ENCODE assay signal across 8 mouse cellular contexts in genomic region chr17:28329503-28330231, GRCm38 (mm10). TPM values are rescaled to one million over a fixed set of nuclear protein-coding genes. Genes with fewer than 3 reads are reported as not detected.
DNase-seq lines count a peak whose midpoint lies in the region; ATAC-seq and TF ChIP-seq lines count a peak whose summit lies in the region.

No protein-coding gene starts in this region.

- peak overlapping the region; percentile 84 for H3K27ac ChIP-seq in kidney, postnatal 0 days
- peak overlapping the region; percentile 88; the same call in 1 of the 2 replicates for H3K27ac ChIP-seq in hindbrain, embryonic 15.5 days (replicated peaks)

- peaks cover 22% of the 10 kb centered on the region for H3K36me3 ChIP-seq in kidney, postnatal 0 days (ENCODE audit: insufficient read depth, low read length)
- peaks cover 15% of the 10 kb centered on the region for H3K36me3 ChIP-seq in hindbrain, embryonic 15.5 days
- H3K36me3 ChIP-seq in myocyte (ENCODE audit: control insufficient read depth, insufficient read depth) = peaks cover 23% of the 10 kb centered on the region

- DNase-seq in kidney, postnatal 0 days (ENCODE audit: low spot score) = no peak
- DNase-seq in kidney, adult 11 months = no peak
- peak; percentile 50 for DNase-seq in adipocyte (ENCODE audit: low spot score)
- no peak for DNase-seq in spleen, postnatal 36 days (ENCODE audit: low spot score in 2 of 2)
- no peak for DNase-seq in adrenal gland, adult 18-20 months (ENCODE audit: low spot score in 2 of 2)
- DNase-seq in T-cell, adult 2 months (ENCODE audit: low spot score) = no peak

- peak overlapping the region; percentile 48 for H3K4me3 ChIP-seq in kidney, postnatal 0 days (replicated peaks; ENCODE audit: low read depth, low read length)
- H3K4me3 ChIP-seq in hindbrain, embryonic 15.5 days = peak overlapping the region; percentile 79
- peak overlapping the region; percentile 91 for H3K4me3 ChIP-seq in myocyte

- TF ChIP-seq CTCF in kidney, postnatal 0 days (IDR thresholded peaks at IDR 0.05; ENCODE audit: low read depth) = no peak

- peak overlapping the region; percentile 74 for H3K4me2 ChIP-seq in kidney, postnatal 0 days (ENCODE audit: low read length)
- H3K4me2 ChIP-seq in hindbrain, embryonic 15.5 days = peak overlapping the region; percentile 98
- H3K4me2 ChIP-seq in myocyte (ENCODE audit: low read depth) = peak overlapping the region; percentile 98

- ATAC-seq in kidney, postnatal 0 days (replicated peaks; ENCODE audit: low FRiP score, low read depth) = no peak
- ATAC-seq in hindbrain, embryonic 15.5 days (ENCODE audit: low FRiP score, low read depth) = no peak

- no peaks in the 10 kb centered on the region for H3K27me3 ChIP-seq in kidney, postnatal 0 days (ENCODE audit: insufficient read depth, low read length)
- H3K27me3 ChIP-seq in hindbrain, embryonic 15.5 days = no peaks in the 10 kb centered on the region
- H3K27me3 ChIP-seq in myocyte (ENCODE audit: control insufficient read depth, insufficient read depth, insufficient read length) = no peaks in the 10 kb centered on the region

- no peaks in the 10 kb centered on the region for H3K9me3 ChIP-seq in kidney, postnatal 0 days (replicated peaks; ENCODE audit: low read length)
- no peaks in the 10 kb centered on the region for H3K9me3 ChIP-seq in hindbrain, embryonic 15.5 days

- peaks cover 20% of the 10 kb centered on the region for H3K79me2 ChIP-seq in myocyte (ENCODE audit: control insufficient read depth, insufficient read depth)

- TF ChIP-seq POLR2A in myocyte (IDR thresholded peaks at IDR 0.05; ENCODE audit: insufficient read length, low read depth) = peak; percentile 13

- WGBS in kidney, postnatal 0 days = 4% methylated on average over 4 of the region's 4 CpGs
- 7% methylated on average over 4 of the region's 4 CpGs for WGBS in hindbrain, embryonic 15.5 days

- peak overlapping the region; percentile 89 for H3K9ac ChIP-seq in kidney, postnatal 0 days (ENCODE audit: low read depth, low read length)
- H3K9ac ChIP-seq in hindbrain, embryonic 15.5 days = peak overlapping the region; percentile 99

- H3ac ChIP-seq in myocyte (ENCODE audit: control insufficient read depth, insufficient read length) = peak overlapping the region; percentile 86

- H3K4me1 ChIP-seq in kidney, postnatal 0 days (replicated peaks; ENCODE audit: insufficient read depth, low read length) = peaks cover 36% of the 10 kb centered on the region; the same call in 1 of the 2 replicates
- peaks cover 37% of the 10 kb centered on the region for H3K4me1 ChIP-seq in hindbrain, embryonic 15.5 days (replicated peaks)

TF ChIP-seq in myocyte, 11 proteins besides CTCF, POLR2A, EP300 and RAD21:
- TF ChIP-seq MAX (IDR thresholded peaks at IDR 0.05; ENCODE audit: low read depth) (no peak), TCF12 (IDR thresholded peaks at IDR 0.05; ENCODE audit: insufficient read depth, poor library complexity, severe bottlenecking) (no peak), REST (IDR thresholded peaks at IDR 0.05; ENCODE audit: insufficient read depth, insufficient read length) (no peak), MYOD1 (IDR thresholded peaks at IDR 0.05; ENCODE audit: control insufficient read depth in 1 of 3, insufficient read length in 2 of 3, low read depth in 2 of 3) (no peak), MYOG (IDR thresholded peaks at IDR 0.05; ENCODE audit: control insufficient read depth in 1 of 3, insufficient read depth in 1 of 3, insufficient read length in 2 of 3, low read depth in 2 of 3) (no peak), TCF3 (IDR thresholded peaks at IDR 0.05; ENCODE audit: insufficient read length, low read depth) (no peak), POLR2AphosphoS2 (IDR thresholded peaks at IDR 0.05; ENCODE audit: insufficient read length, low read depth) (peak; percentile 67), USF1 (IDR thresholded peaks at IDR 0.05; ENCODE audit: low read depth) (no peak)

RNA-seq across cellular contexts. Expression of gene Rpl10a, which starts 1.4 kb away (rescaled TPM):
- polyA plus RNA-seq in kidney, postnatal 0 days (2015; fragmentation: Nextera tagmentation; extraction: Ambion mirVana) = 645 and 750 TPM in 2 replicates
- 318 and 325 TPM in 2 replicates for polyA plus RNA-seq in hindbrain, embryonic 15.5 days (2015; fragmentation: Nextera tagmentation; extraction: Ambion mirVana)
- 2,984 TPM for polyA plus RNA-seq in myocyte (2012; fragmentation: generic; extraction: Trizol)
- total RNA-seq in adrenal gland, adult 18-20 months (2021) = 100 to 1,000 TPM; 760 to 827 TPM

RNA-seq across cellular contexts. Expression of gene Fance, which starts 16.3 kb away (rescaled TPM):
- polyA plus RNA-seq in kidney, postnatal 0 days (2015; fragmentation: Nextera tagmentation; extraction: Ambion mirVana) = 24.9 and 29.5 TPM in 2 replicates
- polyA plus RNA-seq in hindbrain, embryonic 15.5 days (2015; fragmentation: Nextera tagmentation; extraction: Ambion mirVana) = 25.5 and 26.2 TPM in 2 replicates
- polyA plus RNA-seq in myocyte (2012; fragmentation: generic; extraction: Trizol) = 28.5 TPM
- total RNA-seq in adrenal gland, adult 18-20 months (2021) = 10 to 100 TPM; 18.2 to 23.7 TPM

RNA-seq across cellular contexts. Expression of gene Tead3, which starts 20.9 kb away (rescaled TPM):
- polyA plus RNA-seq in kidney, postnatal 0 days (2015; fragmentation: Nextera tagmentation; extraction: Ambion mirVana) = 7.7 and 8.5 TPM in 2 replicates
- polyA plus RNA-seq in hindbrain, embryonic 15.5 days (2015; fragmentation: Nextera tagmentation; extraction: Ambion mirVana) = 1.8 and 2.7 TPM in 2 replicates
- polyA plus RNA-seq in myocyte (2012; fragmentation: generic; extraction: Trizol) = 20.1 TPM
- total RNA-seq in adrenal gland, adult 18-20 months (2021) = 1 to 10 TPM; 7.4 to 8.5 TPM

RNA-seq across cellular contexts. Expression of gene Tulp1, which starts 35.4 kb away (rescaled TPM):
- polyA plus RNA-seq in kidney, postnatal 0 days (2015; fragmentation: Nextera tagmentation; extraction: Ambion mirVana) = 3.6 and 3.9 TPM in 2 replicates
- polyA plus RNA-seq in hindbrain, embryonic 15.5 days (2015; fragmentation: Nextera tagmentation; extraction: Ambion mirVana) = 1.5 and 1.7 TPM in 2 replicates
- not detected for polyA plus RNA-seq in myocyte (2012; fragmentation: generic; extraction: Trizol)
- total RNA-seq in adrenal gland, adult 18-20 months (2021) = not detected
